Mouse (Mus musculus): ENCODE data around the gene Klhl3.

DNA sequence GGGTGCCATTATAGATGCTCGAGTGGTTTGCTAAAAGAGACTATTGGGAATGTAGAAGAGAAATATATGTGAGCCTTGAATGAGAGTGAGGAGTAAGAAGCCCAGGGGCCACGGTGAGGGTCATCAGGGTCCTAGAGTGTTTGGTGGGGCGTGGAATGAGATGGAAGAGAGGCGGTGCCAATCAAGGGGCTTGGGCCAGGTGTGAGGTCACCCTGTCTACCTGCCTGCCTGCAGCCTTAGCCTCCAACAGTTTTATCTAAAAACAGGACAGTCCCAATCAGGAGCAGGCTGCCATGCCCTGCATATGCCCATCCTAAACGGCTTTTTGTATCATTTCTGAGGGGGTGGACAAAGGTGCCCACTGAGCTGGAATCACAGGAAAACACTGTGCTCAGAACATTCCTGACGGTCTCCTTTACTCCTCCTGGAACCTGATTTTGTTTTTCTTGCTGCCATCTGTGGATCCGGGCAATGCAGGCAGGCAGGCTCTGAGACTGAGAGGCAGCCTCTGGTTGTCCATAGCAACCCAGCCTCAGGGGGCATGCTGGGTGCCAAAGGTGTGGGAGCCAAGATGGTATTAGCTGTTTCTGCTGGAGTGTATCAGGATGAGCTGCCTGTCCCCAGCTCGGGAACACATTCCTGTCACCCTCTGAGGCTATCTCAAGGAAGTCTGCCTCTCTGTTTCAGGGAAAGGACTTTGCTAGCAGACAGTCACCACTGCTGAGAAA is 89.5 kb downstream of the Klhl3 start:
- TF ChIP-seq POLR2A (IDR thresholded peaks at IDR 0.05; ENCODE audit: borderline replicate concordance, control insufficient read depth, low read depth, low read length), result no peak
- TF ChIP-seq CTCF (IDR thresholded peaks at IDR 0.05; ENCODE audit: control insufficient read depth, insufficient read depth, low read length), result no peak
